Mouse (Mus musculus): ENCODE measurements around the gene Wfdc6b.

- TF ChIP-seq CTCF (IDR thresholded peaks at IDR 0.05 in 2 of 3, conservative IDR thresholded peaks at IDR 0.05 in 1 of 3; ENCODE audit: control insufficient read depth in 1 of 3, insufficient read depth in 1 of 3, low read depth in 2 of 3, low read length in 3 of 3, poor library complexity in 1 of 3, severe bottlenecking in 1 of 3) (no peak), RAD21 (IDR thresholded peaks at IDR 0.05; ENCODE audit: low read depth, low read length) (no peak), ZKSCAN1 (IDR thresholded peaks at IDR 0.05; ENCODE audit: low read depth, low read length) (no peak), POLR2AphosphoS5 (IDR thresholded peaks at IDR 0.05; ENCODE audit: borderline replicate concordance, low read depth, low read length) (no peak), POLR2A (IDR thresholded peaks at IDR 0.05; ENCODE audit: control insufficient read depth in 1 of 2, insufficient read depth in 1 of 2, low read depth in 1 of 2, low read length in 2 of 2, poor library complexity in 1 of 2) (no peak)
Measured at GRCm38 (mm10) chr2:164664851-164665250, 51.5 kb downstream of the Wfdc6b start.
